Mouse (Mus musculus): ENCODE results near the gene Ube2ql1.

Gene Ube2ql1

GRCm38 (mm10) chr13:69717860-69718598 lies 21.7 kb downstream of the Ube2ql1 start:
- in situ Hi-C loops (cut with MboI, MseI): no loop called here

GRCm38 (mm10) chr13:69708236-69708635 lies 31.5 kb downstream of the Ube2ql1 start:
- in situ Hi-C loops (cut with MboI, MseI): no loop called here

GRCm38 (mm10) chr13:69707496-69707895 lies 32.2 kb downstream of the Ube2ql1 start:
- in situ Hi-C loops (cut with MboI, MseI): no loop called here

DNA sequence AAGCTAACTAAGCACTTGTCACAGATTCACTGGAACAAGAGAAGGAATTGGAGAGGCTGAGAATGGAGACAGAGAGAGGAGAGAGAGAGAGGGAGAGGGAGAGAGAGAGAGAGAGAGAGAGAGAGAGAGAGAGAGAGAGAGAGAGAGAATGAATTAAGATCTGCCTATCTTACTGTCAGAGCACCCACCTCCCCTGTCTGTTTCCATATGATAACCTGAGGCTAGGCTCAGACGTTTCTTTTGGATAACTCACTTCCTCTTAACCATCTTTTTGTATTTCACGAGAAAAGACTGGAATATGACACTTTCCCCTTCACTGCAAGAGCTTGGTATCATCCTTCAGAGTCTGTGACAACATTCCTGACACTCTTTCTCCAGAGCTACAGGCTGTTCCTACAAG lies 32.8 kb downstream of the Ube2ql1 start:
- in situ Hi-C loops (cut with MboI, MseI): no loop called here

DNA sequence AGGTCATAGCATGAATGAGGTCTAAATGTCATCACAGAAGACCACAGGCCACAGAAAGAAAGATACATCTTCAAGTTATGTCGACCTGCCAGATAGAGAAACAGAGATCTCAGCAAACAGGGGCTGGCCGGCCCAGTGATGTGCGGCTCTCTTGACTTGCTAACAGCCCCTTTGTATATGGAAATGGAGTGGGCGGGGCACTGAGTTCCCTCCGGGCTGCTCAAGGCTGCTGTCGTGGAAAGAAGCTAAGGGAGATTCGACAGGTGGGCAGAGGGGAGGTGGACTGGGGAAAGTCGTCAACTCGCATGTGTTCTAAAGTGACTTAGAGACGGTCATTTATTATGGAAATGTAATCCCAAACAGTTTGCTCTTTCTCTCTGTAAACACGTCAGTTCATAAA lies 36.2 kb downstream of the Ube2ql1 start:
- in situ Hi-C loops (cut with MboI, MseI): no loop called here

- in situ Hi-C loops (cut with MboI, MseI): no loop called here
These were observed 38.3 kb downstream of the Ube2ql1 start for GRCm38 (mm10) chr13:69701397-69701796.

DNA sequence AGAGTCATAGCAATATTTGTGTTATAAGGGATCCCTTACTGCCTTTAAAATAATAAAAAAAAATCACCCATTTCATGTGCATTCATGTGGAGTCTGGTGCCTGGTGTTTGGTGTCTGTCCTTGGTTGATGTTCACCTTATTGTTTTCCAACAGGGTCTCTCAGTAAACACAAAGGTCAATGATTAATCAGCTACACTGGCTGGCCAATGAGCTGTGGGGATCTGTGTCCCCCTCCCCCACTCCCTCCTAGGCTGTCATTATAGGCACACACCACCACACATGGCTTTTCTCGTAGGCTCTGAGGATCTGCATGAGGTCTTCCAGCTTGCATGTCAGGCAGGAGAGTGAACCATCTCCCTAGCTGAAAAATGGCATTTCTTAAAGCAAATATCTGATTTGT lies 38.9 kb downstream of the Ube2ql1 start:
- in situ Hi-C loops (cut with MboI, MseI): no loop called here

GRCm38 (mm10) chr13:69696333-69696991 lies 43.2 kb downstream of the Ube2ql1 start:
- in situ Hi-C loops (cut with MboI, MseI): loop anchor here in 1 of 2 experiments (10.0 kb wide), 1 partner anchor 878 kb away; no protein-coding TSS in a partner anchor

- in situ Hi-C loops (cut with MboI, MseI): loop anchor here (5.0 to 10.0 kb wide), 2 partner anchors 884 to 896 kb away; no protein-coding TSS in a partner anchor
These were observed 48.6 kb downstream of the Ube2ql1 start for GRCm38 (mm10) chr13:69691074-69691473.

GRCm38 (mm10) chr13:69687023-69687422 lies 52.7 kb downstream of the Ube2ql1 start:
- in situ Hi-C loops (cut with MboI, MseI): no loop called here

- in situ Hi-C loops (cut with MboI, MseI): no loop called here
These were observed 54.3 kb downstream of the Ube2ql1 start for GRCm38 (mm10) chr13:69685406-69685818.

DNA sequence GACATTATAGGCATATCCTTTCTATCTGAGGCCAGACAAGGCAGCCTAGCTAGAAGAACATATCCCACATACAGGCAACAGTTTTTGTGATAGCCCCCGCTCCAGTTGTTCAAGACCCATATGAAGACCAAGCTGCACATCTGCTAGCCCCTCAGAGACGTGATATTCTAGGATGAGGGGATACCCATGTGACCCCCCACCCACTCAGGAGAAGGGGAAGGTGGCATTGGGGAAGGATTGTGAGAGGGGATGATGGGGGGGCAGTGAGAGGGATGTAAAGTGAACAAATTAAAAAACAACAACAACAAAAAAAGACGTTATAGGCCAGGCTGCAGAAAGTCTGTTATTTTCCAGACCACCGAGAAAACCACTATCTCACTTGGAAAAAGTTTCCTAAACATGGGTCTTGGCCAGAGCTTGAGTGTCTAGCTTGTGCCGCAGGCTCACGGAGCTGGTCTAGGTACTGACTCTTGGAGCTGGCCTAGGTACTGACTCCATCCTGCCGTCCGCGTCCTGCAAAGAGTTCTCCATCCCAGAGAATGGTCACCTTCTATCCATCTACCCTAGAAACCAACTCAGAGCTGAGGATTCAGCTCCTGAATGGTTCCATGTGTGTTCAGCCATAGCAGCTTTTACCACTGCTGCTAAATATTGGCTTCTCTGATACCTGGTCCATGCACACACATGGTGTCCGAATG lies 65.6 kb downstream of the Ube2ql1 start:
- in situ Hi-C loops (cut with MboI, MseI): loop anchor here in 1 of 2 experiments (25.0 kb wide), 1 partner anchor 287 kb away; no protein-coding TSS in a partner anchor

DNA sequence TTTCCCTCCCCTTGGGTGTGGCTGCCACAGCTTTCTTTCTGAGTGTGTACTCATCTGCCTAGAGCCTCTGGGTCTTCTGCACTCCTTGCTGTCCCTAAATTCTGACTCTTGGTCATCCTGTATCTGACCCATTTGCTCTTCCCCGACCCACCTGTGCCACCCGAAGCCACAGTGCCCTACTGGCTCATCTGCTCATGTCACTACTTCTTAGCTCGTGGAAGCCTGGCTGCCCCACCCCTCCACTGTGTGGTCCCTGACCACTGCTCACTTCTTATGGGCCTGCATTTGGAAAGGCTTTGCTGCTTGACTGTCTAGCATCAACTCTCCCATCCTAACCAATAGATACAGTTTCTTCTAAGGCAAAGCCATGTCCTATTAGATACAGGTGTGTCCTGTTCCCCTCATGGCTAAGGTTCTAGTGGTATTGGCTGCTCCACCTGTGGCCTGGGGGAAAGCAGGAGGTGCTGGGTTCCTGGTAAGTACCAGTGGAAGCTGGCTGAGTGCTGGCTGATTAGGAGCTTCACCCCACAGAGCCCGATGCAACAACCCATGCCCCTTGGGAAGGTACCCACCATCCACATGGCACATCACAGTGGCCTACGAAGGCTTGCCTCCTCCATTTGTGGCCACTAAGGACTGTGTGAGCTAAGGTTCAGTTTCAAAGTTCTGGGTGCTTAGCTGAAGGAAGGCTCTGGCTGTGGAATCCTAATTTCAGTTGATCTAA lies 66.3 kb downstream of the Ube2ql1 start:
- in situ Hi-C loops (cut with MboI, MseI): loop anchor here in 1 of 2 experiments (25.0 kb wide), 1 partner anchor 286 kb away; no protein-coding TSS in a partner anchor

DNA sequence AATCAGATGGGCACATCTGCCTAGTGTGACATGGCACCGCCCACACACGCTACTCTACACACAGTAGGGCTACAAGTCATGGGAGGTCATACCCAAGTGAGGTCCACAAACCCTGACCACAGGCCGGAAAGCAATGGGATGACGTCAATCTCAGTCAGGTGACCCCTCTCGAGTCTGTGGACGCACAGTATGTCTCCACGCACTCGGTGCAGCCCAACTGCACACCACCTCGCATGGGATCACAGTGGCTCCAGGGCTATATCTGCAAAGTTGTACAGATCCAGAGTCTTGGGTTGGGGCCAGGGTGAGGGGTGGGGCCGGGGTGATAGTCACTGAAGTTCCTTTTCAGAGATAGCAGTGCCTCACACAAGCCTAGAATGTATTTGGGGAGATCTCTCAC lies 67.1 kb downstream of the Ube2ql1 start:
- in situ Hi-C loops (cut with MboI, MseI): loop anchor here in 1 of 2 experiments (25.0 kb wide), 1 partner anchor 285 kb away; no protein-coding TSS in a partner anchor

DNA sequence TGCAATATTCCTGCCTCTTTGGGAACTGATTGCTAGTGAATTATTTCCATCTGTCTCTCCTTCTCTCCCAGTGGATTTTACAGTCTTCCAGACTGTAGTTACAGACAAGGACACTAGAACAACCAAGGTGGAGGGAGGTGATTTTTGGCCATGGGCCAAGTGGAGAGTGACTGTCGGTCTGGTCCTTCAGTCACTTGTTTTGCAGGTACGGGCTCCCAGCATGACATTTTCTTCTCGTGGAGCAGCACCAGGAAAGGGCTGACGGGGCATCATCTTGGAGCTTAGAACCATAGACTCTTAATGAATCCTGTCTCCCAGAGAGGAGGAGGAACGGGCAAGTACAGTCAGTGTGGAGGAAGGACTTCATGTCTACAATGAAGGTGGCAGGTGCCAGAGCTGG lies 67.6 kb downstream of the Ube2ql1 start:
- in situ Hi-C loops (cut with MboI, MseI): loop anchor here in 1 of 2 experiments (25.0 kb wide), 1 partner anchor 285 kb away; no protein-coding TSS in a partner anchor

DNA sequence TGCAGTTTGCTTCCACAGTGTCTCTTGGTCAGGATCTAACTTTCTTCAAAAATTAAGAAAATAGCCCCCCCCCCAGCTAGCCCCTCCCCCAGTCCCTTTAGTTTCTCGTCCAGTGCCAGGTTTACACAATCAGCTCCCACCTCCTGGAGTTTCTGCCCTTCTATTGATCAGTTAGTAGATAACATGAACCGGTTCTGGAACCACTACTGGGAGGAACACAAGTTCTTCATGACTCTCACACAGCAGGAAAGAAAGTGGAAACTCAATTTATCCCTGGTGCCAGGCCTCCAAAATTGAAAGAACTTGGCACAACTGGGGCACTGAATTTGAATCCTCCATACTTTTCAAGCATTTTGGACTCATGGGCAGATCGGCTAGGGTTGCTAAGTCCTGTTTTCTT lies 85.2 kb downstream of the Ube2ql1 start:
- in situ Hi-C loops (cut with MboI, MseI): loop anchor here (5.0 to 25.0 kb wide), 6 partner anchors 37 to 270 kb away; no protein-coding TSS in a partner anchor
